Mouse (Mus musculus): ENCODE data around the gene Gpam.

DNA sequence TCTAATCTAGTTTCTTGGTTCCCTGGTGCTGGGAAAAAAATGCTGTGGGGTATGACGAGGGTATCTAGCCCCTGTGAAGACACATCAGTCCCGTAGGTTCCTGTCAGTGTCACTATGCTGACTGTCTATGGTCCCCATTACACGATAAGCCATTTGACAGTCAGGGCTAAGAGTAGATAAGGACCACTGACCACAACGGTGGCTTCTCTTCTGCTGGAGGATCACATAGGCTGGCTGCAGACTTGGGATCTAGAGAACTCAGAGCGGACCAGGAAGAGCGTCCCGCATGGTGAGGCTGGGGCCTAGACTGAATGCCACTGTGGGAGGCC is 41.2 kb downstream of the Gpam start:
- TF ChIP-seq CTCF (IDR thresholded peaks at IDR 0.05; ENCODE audit: borderline replicate concordance, control insufficient read depth, extremely low read depth, insufficient read depth, low read length, poor library complexity) (no peak), POLR2A (IDR thresholded peaks at IDR 0.05; ENCODE audit: control insufficient read depth, extremely low read depth, insufficient read depth, low read length, poor library complexity) (no peak)

All from thymus, adult 2 months (tissue).